Mouse (Mus musculus) heart, embryonic 16.5 days (tissue): ENCODE measurements around the gene Chrna5. TPM values are rescaled to one million over a fixed set of nuclear protein-coding genes. Genes with fewer than 3 reads are reported as not detected.
A peak's percentile ranks its signal among the peaks of the same experiment; 100 is the strongest.

Experiments used
- ATAC-seq: fragments of 200-750 bp; cut with Nextera tagmentation; replicated peaks from 2 replicates; pipeline ENCODE4 v1.8.0; 2017; ENCODE audit warnings: moderate number of reproducible peaks; ENCODE audit not compliant: insufficient read depth, low FRiP score; ENCODE audit errors: extremely low read depth
- H3K27ac ChIP-seq: fragments of 300-500 bp; sonication (generic); 2 replicates; pipeline ENCODE4 v1.5.1; 2014; ENCODE audit warnings: mild to moderate bottlenecking, low read length, control low read depth, moderate library complexity
- H3K27me3 ChIP-seq: fragments of 300-500 bp; sonication (generic); 2 replicates; pipeline ENCODE4 v1.6.1; 2014; ENCODE audit warnings: low read length, mixed read lengths; ENCODE audit not compliant: control insufficient read depth, insufficient read depth
- H3K36me3 ChIP-seq: fragments of 300-500 bp; sonication (generic); 2 replicates; pipeline ENCODE4 v1.6.1; 2014; ENCODE audit not compliant: control insufficient read depth, insufficient read depth
- H3K4me1 ChIP-seq: fragments of 300-500 bp; sonication (generic); 2 replicates; pipeline ENCODE4 v1.6.1; 2014; ENCODE audit warnings: low read length, mixed read lengths; ENCODE audit not compliant: control insufficient read depth, insufficient read depth
- H3K4me2 ChIP-seq: fragments of 300-500 bp; sonication (generic); 2 replicates; pipeline ENCODE4 v1.6.1; 2014; ENCODE audit warnings: low read depth, mild to moderate bottlenecking, control low read depth, low read length
- H3K4me3 ChIP-seq: fragments of 300-500 bp; sonication (generic); 2 replicates; pipeline ENCODE4 v1.5.1; 2014; ENCODE audit warnings: mild to moderate bottlenecking, control low read depth, low read length
- H3K9ac ChIP-seq: fragments of 300-500 bp; sonication (generic); 2 replicates; pipeline ENCODE4 v1.6.1; 2014; ENCODE audit warnings: low read length, control low read depth
- H3K9me3 ChIP-seq: fragments of 300-500 bp; sonication (generic); replicated peaks from 2 replicates; pipeline ENCODE4 v1.6.1; 2016; ENCODE audit warnings: low read length; ENCODE audit not compliant: control insufficient read depth
- WGBS: fragments of 180-500 bp; shearing (Covaris S2); extraction: QIAGEN DNeasy Blood & Tissue Kit; methylation state at CpG from one replicate; pipeline ENCODE4 v1.1.7; 2014; 5-methylcytosine and 5-hydroxymethylcytosine counted together
- polyA plus RNA-seq: library from polyadenylated mRNA; unstranded; fragments of >200 nt; fragmentation: Nextera tagmentation; extraction: Ambion mirVana; gene quantifications from 2 replicates; pipeline ENCODE4 v1.2.1, GENCODE M21; 2015

Chrna5 gene
- polyA plus RNA-seq, 1 experiment from 2014 or later: not detected

DNA sequence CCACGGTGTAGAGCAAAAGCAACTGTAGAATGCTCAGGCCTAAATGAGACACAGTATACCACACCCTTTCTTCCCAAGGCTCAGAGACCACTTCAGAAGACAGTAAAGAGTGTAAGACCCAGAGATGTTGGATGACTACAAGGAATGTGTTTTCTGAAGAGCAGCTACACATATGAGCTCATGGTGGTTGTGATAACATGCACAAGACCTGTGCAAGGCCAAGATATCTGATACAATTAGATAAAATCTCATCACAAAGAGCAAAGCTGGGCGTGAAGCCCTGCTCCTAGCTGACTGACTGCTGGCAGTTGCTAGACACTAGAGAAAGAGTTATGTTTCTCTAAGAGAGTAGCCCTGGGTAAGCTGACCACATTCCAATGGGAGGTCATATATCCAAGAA, 29.0 kb downstream of the Chrna5 start:
- H3K27me3 ChIP-seq: no peaks in the 10 kb centered on the region
- no peaks in the 10 kb centered on the region for H3K9me3 ChIP-seq
- H3K4me3 ChIP-seq: no peak overlapping the region
- H3K36me3 ChIP-seq: no peaks in the 10 kb centered on the region
- H3K4me2 ChIP-seq: no peak overlapping the region
- 64% methylated on average over 2 of the region's 2 CpGs for WGBS
- ATAC-seq: no peak
- H3K4me1 ChIP-seq: no peaks in the 10 kb centered on the region; the same call in 1 of the 2 replicates
- no peak overlapping the region for H3K9ac ChIP-seq
- H3K27ac ChIP-seq: no peak overlapping the region

DNA sequence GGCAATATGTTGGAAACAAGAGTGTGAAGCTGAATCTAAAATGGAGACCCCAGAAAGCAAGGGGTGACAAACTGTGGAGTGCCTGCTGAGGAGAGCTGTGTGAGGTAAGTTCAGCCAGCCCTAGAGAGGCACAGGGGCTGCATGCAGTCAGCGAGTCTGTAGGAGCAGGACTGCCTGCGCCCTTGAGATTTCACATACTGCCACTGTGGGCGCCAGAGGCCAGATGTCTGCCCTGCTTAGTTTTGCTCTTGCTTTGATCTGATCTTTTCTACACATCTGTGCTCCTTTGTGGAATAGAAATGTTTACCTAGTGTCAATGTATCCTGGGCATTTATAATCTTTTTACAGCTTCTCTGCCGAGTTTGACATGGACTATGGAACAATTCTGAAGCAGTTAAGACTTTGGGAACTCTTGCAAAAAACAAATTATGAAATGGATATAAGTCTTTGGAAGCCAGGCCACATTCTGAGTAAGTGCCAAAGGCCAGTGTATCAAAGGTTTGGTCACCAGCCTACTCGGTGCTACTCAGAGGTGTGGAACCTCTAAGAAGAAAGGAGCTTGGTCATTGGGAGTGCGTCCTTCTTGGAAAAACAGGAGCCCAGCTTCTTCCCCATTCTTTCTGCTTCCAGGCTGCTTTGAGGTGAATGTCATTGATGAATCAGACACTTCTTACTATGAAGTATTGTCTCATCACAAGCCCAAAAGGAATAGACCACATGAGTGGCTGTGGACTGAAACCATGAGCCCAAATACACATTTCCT, 30.1 kb downstream of the Chrna5 start:
- Histone ChIP-seq H3K27me3 (no peaks in the 10 kb centered on the region), H3K4me2 (no peak overlapping the region), H3K36me3 (no peaks in the 10 kb centered on the region), H3K9ac (no peak overlapping the region), H3K27ac (no peak overlapping the region), H3K9me3 (no peaks in the 10 kb centered on the region), H3K4me3 (no peak overlapping the region), H3K4me1 (no peaks in the 10 kb centered on the region; the same call in 1 of the 2 replicates)
- 45% methylated on average over 6 of the region's 6 CpGs for WGBS
- no peak for ATAC-seq

DNA sequence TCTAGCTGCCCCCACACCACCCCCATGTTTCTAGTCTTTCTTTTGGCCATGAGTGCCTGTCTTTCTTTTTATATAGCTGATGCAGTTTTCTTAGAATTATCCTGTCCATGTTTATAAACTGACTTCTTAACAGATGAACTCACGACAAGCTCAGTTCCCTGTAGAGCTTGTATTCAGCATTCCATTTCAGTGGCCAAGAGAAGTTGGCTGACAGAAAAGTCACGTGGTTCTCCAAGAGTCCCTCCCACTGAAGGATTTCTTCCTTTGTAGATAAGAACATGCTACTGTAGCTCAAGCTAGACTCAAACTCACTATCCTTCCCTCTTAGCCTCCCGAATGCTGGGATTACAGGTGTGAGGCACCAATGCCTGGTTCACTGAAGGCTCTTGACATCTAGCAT, 36.2 kb downstream of the Chrna5 start:
- Histone ChIP-seq H3K36me3 (no peaks in the 10 kb centered on the region), H3K4me3 (no peak overlapping the region), H3K27me3 (no peaks in the 10 kb centered on the region), H3K27ac (no peak overlapping the region), H3K9me3 (no peaks in the 10 kb centered on the region), H3K4me1 (no peaks in the 10 kb centered on the region), H3K4me2 (no peak overlapping the region), H3K9ac (no peak overlapping the region)
- WGBS: 51% methylated on average over 3 of the region's 3 CpGs
- ATAC-seq: no peak

DNA sequence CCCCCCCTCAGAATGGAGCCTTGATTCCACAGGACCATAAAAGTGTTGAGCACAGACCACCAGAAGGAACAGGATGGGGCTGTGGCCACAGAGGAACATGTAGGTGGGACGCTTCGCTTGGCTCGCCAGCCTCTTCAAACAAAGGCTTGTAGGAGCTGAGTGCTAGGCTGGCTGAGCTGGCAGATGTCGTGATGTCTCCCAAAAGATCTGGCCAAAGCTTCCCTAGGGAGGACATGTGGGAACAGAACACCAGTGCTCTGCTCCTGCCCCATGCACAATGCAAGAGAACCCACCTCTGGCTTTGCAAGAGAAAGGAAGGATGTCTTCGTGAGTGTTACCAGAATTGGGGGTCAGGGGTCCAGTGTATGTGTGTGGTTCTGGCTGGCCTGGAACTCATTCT, 42.6 kb downstream of the Chrna5 start:
- Histone ChIP-seq H3K27me3 (peaks cover 36% of the 10 kb centered on the region), H3K9me3 (no peaks in the 10 kb centered on the region), H3K36me3 (no peaks in the 10 kb centered on the region), H3K9ac (no peak overlapping the region), H3K4me3 (no peak overlapping the region), H3K27ac (no peak overlapping the region), H3K4me1 (peaks cover 6% of the 10 kb centered on the region), H3K4me2 (no peak overlapping the region)
- ATAC-seq: no peak
- WGBS: 65% methylated on average over 5 of the region's 5 CpGs

DNA sequence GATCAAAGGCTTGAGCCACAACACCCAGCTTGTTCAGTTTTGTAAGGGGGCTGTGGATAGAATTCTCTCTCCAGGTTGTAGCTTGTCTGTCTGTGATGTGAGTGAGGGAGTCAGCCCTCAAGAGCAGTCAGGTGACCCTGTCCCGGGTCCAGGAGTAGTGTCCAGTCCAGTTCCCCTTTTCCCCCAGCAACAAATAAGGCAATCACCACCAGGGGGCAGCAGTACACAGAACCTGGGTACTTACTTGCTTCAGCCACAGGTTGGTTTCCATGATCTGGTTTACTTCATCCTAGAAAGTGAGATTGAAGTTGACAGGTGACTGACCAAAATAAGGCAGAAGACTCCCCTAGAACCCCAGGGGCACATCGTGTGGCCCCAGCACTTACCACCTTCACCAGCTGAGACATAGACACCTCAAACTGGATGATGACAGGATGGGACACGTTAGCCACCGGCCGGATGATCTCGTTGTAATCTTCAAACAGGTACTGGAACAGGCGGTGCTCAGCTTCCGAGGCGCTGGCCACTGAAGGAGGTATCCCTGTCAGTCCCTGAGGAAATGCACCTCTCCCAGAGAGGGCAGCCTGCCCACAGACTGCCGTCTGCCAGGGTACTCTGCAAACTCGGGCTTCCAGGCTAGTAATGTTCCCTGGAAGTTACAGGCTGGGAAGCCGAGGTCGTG, 43.4 kb downstream of the Chrna5 start:
- Histone ChIP-seq H3K4me1 (peaks cover 6% of the 10 kb centered on the region), H3K9ac (no peak overlapping the region), H3K27me3 (peaks cover 36% of the 10 kb centered on the region), H3K4me3 (no peak overlapping the region), H3K27ac (no peak overlapping the region), H3K9me3 (no peaks in the 10 kb centered on the region), H3K4me2 (no peak overlapping the region), H3K36me3 (no peaks in the 10 kb centered on the region)
- ATAC-seq: 0 out of 2 replicates have a peak, but pooled peaks have one; percentile 37
- WGBS: 27% methylated on average over 13 of the region's 13 CpGs

DNA sequence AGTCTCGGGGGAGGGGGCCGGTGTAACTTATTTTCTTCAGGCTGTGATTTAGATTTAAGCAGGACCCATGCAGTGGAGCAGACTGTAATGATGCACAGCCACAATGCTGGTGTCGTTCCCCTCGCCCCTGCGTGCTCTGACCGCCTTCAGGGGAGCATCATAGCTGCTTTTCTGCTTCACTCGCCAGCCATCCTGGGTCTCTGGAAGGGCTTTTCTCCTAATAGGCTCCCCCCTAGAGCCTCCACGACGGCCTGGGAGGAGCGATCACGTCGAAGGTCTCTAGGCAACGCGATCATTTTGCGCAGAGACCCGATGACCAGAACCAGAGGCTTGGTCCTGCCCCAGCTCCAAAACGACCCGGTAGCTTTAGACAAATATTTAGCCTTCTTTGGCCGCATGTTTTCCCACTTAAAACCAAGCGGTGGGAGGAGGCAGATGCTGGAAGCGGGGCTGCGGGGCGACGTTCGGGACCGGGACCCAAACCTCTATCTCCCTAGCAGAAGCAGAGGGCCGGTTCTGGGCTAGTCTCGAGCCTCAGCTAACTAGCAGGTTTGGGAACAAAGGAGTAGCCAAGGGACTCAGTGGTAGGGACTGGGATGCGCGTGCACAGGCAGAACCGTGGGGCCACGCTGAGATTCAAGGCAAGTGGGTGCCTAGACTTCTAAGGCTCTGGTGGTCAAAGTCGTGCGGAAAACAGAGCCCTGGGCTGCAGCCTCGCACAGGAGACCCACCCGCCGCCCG, 45.0 kb downstream of the Chrna5 start:
- Histone ChIP-seq H3K4me2 (peak overlapping the region; percentile 43; the same call in 1 of the 2 replicates), H3K9ac (no peak overlapping the region), H3K27me3 (peaks cover 36% of the 10 kb centered on the region), H3K4me1 (peaks cover 6% of the 10 kb centered on the region), H3K9me3 (no peaks in the 10 kb centered on the region), H3K27ac (no peak overlapping the region), H3K36me3 (no peaks in the 10 kb centered on the region), H3K4me3 (peak overlapping the region; percentile 29; the same call in 1 of the 2 replicates)
- 12% methylated on average over 38 of the region's 38 CpGs for WGBS
- ATAC-seq: no peak

DNA sequence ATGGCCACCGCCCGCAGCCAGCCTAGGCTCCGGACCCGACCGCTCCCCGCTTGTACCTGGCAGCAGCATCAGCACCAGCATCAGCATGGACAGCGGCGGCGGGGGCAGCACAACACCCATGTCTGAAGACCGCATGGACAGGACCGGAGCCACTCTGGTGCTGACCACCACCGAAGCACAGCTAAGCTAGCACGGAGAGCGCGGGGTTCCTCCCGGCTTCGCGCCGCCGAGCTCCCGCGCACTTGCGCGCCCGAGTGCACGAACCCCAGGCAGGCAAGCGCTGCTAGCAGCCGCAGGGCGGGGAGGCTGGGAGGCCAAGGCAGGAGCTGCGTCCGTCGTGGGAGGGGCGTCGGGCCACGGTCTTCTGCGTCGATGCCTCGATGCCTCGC, 45.6 kb downstream of the Chrna5 start, which contains the start of gene Chrna3:
Gene Chrna3, minus strand, starts transcription at position 288 of the 389 bp plus-strand sequence.
- Histone ChIP-seq H3K27ac (no peak within 1 kb of the TSS), H3K4me2 (peak within 1 kb of the TSS; percentile 43), H3K36me3 (no peaks in the 10 kb centered on the region), H3K4me1 (peaks cover 6% of the 10 kb centered on the region), H3K4me3 (peak within 1 kb of the TSS; percentile 29), H3K9ac (no peak within 1 kb of the TSS), H3K9me3 (no peaks in the 10 kb centered on the region), H3K27me3 (peaks cover 38% of the 10 kb centered on the region)
- no peak for ATAC-seq
- WGBS: 2% methylated on average over 36 of the region's 39 CpGs

DNA sequence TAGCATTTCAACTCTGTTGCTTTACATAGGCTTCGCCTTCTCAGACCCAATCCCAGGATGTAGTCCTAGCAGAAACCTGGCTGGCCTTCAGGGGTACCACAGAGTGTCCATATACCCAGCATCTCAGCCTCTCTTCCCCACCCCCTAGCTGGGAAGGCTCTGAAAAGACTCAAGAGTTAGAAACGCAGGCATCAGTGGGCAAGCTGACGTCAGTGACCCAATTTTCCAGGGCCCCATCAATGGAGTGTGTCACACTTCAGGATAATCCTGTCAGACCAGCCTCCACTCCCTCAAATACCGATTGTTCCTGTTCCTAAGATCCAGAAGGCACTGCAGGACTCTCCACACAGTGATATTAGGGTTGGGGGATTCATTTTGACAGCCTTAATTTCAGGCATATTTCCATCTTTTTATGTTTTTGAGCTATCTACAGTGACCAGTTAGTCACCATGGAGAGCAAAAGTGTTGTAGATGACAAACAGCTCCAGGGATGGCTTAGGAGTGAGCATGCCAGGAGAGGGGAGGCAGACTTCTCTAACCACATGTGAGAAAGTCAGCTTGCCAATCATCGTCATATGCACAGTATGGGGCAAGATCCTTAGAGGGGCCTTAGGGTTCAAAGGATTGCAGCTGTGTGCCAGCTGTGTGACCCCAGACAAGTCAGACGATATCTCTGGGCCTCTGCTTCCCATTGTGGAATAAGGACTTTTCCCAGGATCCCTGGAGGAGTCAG, 50.9 kb downstream of the Chrna5 start:
- 48% methylated on average over 6 of the region's 6 CpGs for WGBS
- ATAC-seq: no peak
- Histone ChIP-seq H3K9ac (no peak overlapping the region), H3K4me1 (no peaks in the 10 kb centered on the region), H3K27me3 (peaks cover 13% of the 10 kb centered on the region), H3K27ac (no peak overlapping the region), H3K4me3 (no peak overlapping the region), H3K9me3 (no peaks in the 10 kb centered on the region), H3K36me3 (no peaks in the 10 kb centered on the region), H3K4me2 (no peak overlapping the region)
